Mouse (Mus musculus): ENCODE measurements around the gene Acmsd. TPM values are rescaled to one million over a fixed set of nuclear protein-coding genes. Genes with fewer than 3 reads are reported as not detected.

The Acmsd gene
- polyA plus RNA-seq, 1 experiment from 2014 or later: 9.2 TPM

DNA sequence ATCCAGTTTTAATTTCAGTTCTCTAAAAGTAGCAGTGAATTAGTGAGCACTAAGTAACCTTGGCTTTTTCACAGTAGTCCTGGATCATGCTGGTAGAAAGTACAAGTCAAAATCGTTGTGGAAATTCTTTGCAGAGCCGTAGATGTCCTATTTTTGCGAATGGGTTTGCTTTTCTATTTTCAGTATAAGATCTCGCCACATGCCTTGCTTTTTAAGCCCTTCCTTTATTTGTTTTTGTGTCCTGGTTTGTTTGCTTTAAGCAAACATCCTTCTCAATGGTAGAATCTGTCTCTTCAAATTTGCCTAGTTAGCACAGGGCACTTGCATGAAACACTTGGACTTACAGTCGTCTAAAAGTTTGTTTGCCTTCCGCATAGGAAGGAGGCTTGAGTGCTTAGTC, 47.0 kb downstream of the Acmsd start:
- H3K9ac ChIP-seq: peak overlapping the region; percentile 70
- peak overlapping the region; percentile 89 for H3K4me3 ChIP-seq (replicated peaks)
- H3K27ac ChIP-seq: peak overlapping the region; percentile 4
- ATAC-seq (ENCODE audit: low read depth): no peak
- H3K4me2 ChIP-seq: peak overlapping the region; percentile 64
- 49% methylated on average over 6 of the region's 6 CpGs for WGBS (ENCODE audit: insufficient replicate concordance)
- peaks cover 59% of the 10 kb centered on the region for H3K4me1 ChIP-seq (replicated peaks)
- no peak for DNase-seq
- H3K27me3 ChIP-seq: no peaks in the 10 kb centered on the region
- peaks cover 25% of the 10 kb centered on the region for H3K36me3 ChIP-seq
- no peaks in the 10 kb centered on the region for H3K9me3 ChIP-seq (replicated peaks)

- Histone ChIP-seq H3K9me3 (replicated peaks) (no peaks in the 10 kb centered on the region), H3K27ac (peak overlapping the region; percentile 11; the same call in 1 of the 2 replicates), H3K36me3 (peaks cover 26% of the 10 kb centered on the region), H3K4me1 (replicated peaks) (peaks cover 71% of the 10 kb centered on the region), H3K9ac (no peak overlapping the region), H3K4me2 (0 out of 2 replicates have a peak overlapping the region, but pooled peaks have one; percentile 5), H3K4me3 (replicated peaks) (no peak overlapping the region), H3K27me3 (no peaks in the 10 kb centered on the region)
- WGBS (ENCODE audit: insufficient replicate concordance): 80% methylated on average over 3 of the region's 3 CpGs
- ATAC-seq (ENCODE audit: low read depth) (no peak), DNase-seq (no peak)
Measured at GRCm38 (mm10) chr1:127778611-127779010, 49.4 kb downstream of the Acmsd start.

DNA sequence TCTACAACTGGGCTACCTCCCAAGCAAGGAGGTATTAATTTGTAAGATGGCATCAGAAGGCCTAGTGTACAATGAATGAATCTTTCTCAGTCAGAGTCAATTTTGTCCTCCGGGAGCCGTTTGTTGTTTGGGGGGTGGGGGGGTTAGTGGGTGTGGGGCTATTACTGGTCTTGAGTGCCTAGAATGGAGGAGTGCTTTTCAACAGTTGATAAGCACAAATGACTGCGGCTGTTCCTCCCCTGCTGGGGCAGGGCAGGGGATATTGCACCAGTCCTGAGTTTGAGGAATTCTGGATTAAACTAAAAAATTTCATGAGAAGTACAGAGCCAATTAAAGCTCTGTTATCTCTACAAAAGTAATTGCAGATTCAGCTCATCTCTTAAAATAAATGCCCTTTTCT, 50.9 kb downstream of the Acmsd start:
- Histone ChIP-seq H3K27me3 (no peaks in the 10 kb centered on the region), H3K27ac (peak overlapping the region; percentile 32; the same call in 1 of the 2 replicates), H3K9ac (no peak overlapping the region), H3K36me3 (peaks cover 30% of the 10 kb centered on the region), H3K4me2 (peak overlapping the region; percentile 28), H3K4me1 (replicated peaks) (peaks cover 81% of the 10 kb centered on the region), H3K9me3 (replicated peaks) (no peaks in the 10 kb centered on the region), H3K4me3 (replicated peaks) (no peak overlapping the region)
- ATAC-seq (ENCODE audit: low read depth) (peak; percentile 67), DNase-seq (no peak)
- WGBS (ENCODE audit: insufficient replicate concordance): 2% methylated on average over 3 of the region's 3 CpGs

DNA sequence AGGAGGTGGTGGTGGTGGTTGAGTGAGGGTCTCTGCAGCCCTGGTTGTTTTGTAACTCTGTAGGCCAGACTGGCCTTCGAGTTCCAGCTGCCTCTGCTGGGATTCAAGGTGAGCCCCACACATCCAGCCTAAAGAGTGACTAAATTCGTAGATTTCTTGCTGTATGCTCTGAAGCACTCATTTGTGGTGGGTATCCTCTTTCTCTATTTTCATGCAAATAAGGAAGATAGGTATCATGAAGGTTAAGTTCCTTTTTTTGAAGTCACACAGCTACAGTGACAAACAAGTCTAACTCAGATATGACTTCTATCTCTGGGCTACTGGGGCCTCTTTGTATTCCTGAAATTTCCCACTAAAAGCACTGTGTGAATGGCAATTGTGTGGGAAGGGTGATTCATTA, 51.6 kb downstream of the Acmsd start:
- DNase-seq: no peak
- Histone ChIP-seq H3K9ac (no peak overlapping the region), H3K4me3 (replicated peaks) (no peak overlapping the region), H3K4me1 (replicated peaks) (peaks cover 88% of the 10 kb centered on the region), H3K36me3 (peaks cover 30% of the 10 kb centered on the region), H3K4me2 (peak overlapping the region; percentile 17; the same call in 1 of the 2 replicates), H3K27me3 (no peaks in the 10 kb centered on the region), H3K9me3 (replicated peaks) (no peaks in the 10 kb centered on the region), H3K27ac (no peak overlapping the region)
- ATAC-seq (ENCODE audit: low read depth): no peak
- 43% methylated on average over 2 of the region's 2 CpGs for WGBS (ENCODE audit: insufficient replicate concordance)

DNA sequence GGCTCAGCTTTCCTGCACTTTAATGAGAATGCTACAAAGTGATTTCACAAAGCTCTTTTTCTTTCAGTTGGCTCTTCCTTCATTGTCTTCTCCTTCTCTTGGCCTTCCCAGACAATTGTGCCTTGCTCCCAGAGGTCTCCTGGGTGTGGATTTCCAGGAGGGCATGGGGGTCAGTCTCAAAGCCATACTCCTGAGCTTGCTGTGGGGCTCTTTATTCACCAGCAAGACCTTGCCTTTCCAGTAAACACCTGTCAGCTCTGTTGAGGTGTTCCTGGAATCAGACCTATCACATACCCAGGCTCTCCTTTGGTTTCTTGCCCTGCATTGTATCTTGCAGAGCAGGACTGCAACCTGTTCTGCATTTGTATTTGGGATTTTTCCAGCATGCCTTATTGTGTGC, 54.6 kb downstream of the Acmsd start:
- H3K27ac ChIP-seq: no peak overlapping the region
- DNase-seq (no peak), ATAC-seq (ENCODE audit: low read depth) (no peak)
- no peak overlapping the region for H3K4me2 ChIP-seq
- H3K4me3 ChIP-seq (replicated peaks): no peak overlapping the region
- peaks cover 23% of the 10 kb centered on the region for H3K36me3 ChIP-seq
- H3K4me1 ChIP-seq (replicated peaks): peaks cover 69% of the 10 kb centered on the region
- no peaks in the 10 kb centered on the region for H3K9me3 ChIP-seq (replicated peaks)
- no peak overlapping the region for H3K9ac ChIP-seq
- H3K27me3 ChIP-seq: no peaks in the 10 kb centered on the region

DNA sequence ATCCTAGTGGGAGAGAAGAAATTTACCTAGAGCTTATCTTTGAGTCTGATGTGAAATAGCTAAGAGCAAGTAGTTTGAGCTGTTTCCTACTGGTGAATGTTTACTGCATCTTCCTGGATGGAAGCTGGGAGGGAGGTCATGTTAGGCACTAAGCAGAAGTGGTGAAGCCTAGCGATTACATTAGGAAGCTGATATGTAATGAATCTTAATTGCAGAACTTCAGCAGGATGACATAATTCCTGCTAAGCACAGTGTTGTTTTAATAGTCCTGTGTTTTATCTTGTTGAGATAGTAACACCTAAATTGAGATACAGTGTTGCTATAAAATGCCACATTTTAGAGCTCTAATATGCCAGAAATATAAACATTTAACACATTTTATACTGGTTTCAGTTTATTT, 56.7 kb downstream of the Acmsd start:
- 34% methylated on average over 1 of the region's 1 CpGs for WGBS (ENCODE audit: insufficient replicate concordance)
- H3K27me3 ChIP-seq: no peaks in the 10 kb centered on the region
- H3K9me3 ChIP-seq (replicated peaks): no peaks in the 10 kb centered on the region
- ATAC-seq (ENCODE audit: low read depth) (no peak), DNase-seq (no peak)
- H3K9ac ChIP-seq: no peak overlapping the region
- no peak overlapping the region for H3K4me2 ChIP-seq
- peaks cover 58% of the 10 kb centered on the region for H3K4me1 ChIP-seq (replicated peaks)
- no peak overlapping the region for H3K27ac ChIP-seq
- H3K36me3 ChIP-seq: peaks cover 14% of the 10 kb centered on the region
- H3K4me3 ChIP-seq (replicated peaks): no peak overlapping the region

GRCm38 (mm10) chr1:127788943-127789342, 59.7 kb downstream of the Acmsd start:
- DNase-seq: no peak
- no peak overlapping the region for H3K9ac ChIP-seq
- H3K9me3 ChIP-seq (replicated peaks): no peaks in the 10 kb centered on the region
- no peak overlapping the region for H3K4me3 ChIP-seq (replicated peaks)
- 77% methylated on average over 6 of the region's 6 CpGs for WGBS (ENCODE audit: insufficient replicate concordance)
- peaks cover 30% of the 10 kb centered on the region for H3K4me1 ChIP-seq (replicated peaks)
- H3K4me2 ChIP-seq: no peak overlapping the region
- H3K27ac ChIP-seq: no peak overlapping the region
- H3K27me3 ChIP-seq: no peaks in the 10 kb centered on the region
- ATAC-seq (ENCODE audit: low read depth): no peak
- peaks cover 19% of the 10 kb centered on the region for H3K36me3 ChIP-seq

- Histone ChIP-seq H3K9me3 (replicated peaks) (no peaks in the 10 kb centered on the region), H3K27ac (no peak overlapping the region), H3K9ac (no peak overlapping the region), H3K4me2 (no peak overlapping the region), H3K27me3 (no peaks in the 10 kb centered on the region), H3K4me3 (replicated peaks) (no peak overlapping the region), H3K36me3 (peaks cover 35% of the 10 kb centered on the region), H3K4me1 (replicated peaks) (peaks cover 7% of the 10 kb centered on the region)
- ATAC-seq (ENCODE audit: low read depth) (no peak), DNase-seq (no peak)
- WGBS (ENCODE audit: insufficient replicate concordance): 88% methylated on average over 1 of the region's 1 CpGs
Measured at GRCm38 (mm10) chr1:127793459-127793858, 64.2 kb downstream of the Acmsd start.

GRCm38 (mm10) chr1:127795087-127795769, 66.0 kb downstream of the Acmsd start:
- H3K36me3 ChIP-seq: peaks cover 49% of the 10 kb centered on the region
- ATAC-seq (ENCODE audit: low read depth): no peak
- WGBS (ENCODE audit: insufficient replicate concordance): 87% methylated on average over 6 of the region's 6 CpGs

DNA sequence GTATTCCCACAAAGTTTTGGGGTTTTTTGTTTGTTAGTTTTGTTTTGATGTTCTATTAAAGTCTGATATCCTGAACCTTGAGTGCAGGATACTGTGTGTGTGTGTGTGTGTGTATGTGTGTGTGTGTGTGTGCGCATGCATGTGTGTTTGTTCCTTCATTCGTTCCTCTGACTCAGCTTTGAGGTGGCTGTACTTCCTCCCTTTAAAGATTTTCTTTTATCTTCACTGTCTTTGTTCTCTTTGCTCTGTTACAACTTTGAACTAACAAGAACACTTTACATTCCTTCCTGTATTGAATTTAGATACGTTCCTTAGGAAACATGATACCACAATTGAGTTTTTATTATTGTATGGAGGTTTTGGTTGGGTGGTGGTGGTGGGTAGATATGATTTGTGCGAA, 67.1 kb downstream of the Acmsd start:
- Histone ChIP-seq H3K27me3 (no peaks in the 10 kb centered on the region), H3K4me1 (replicated peaks) (no peaks in the 10 kb centered on the region), H3K9me3 (replicated peaks) (no peaks in the 10 kb centered on the region), H3K4me2 (no peak overlapping the region), H3K4me3 (replicated peaks) (no peak overlapping the region), H3K27ac (no peak overlapping the region), H3K9ac (no peak overlapping the region), H3K36me3 (peaks cover 54% of the 10 kb centered on the region)
- 70% methylated on average over 4 of the region's 4 CpGs for WGBS (ENCODE audit: insufficient replicate concordance)
- ATAC-seq (ENCODE audit: low read depth) (no peak), DNase-seq (no peak)

More at GRCm38 (mm10) chr1:127795087-127795769, 66.0 kb downstream of the Acmsd start:
- no peaks in the 10 kb centered on the region for H3K4me1 ChIP-seq (replicated peaks)
- DNase-seq: no peak
- H3K4me3 ChIP-seq (replicated peaks): no peak overlapping the region
- no peaks in the 10 kb centered on the region for H3K9me3 ChIP-seq (replicated peaks)
- H3K9ac ChIP-seq: no peak overlapping the region
- H3K4me2 ChIP-seq: no peak overlapping the region
- no peaks in the 10 kb centered on the region for H3K27me3 ChIP-seq
- no peak overlapping the region for H3K27ac ChIP-seq

- Histone ChIP-seq H3K4me1 (replicated peaks) (no peaks in the 10 kb centered on the region), H3K36me3 (peaks cover 54% of the 10 kb centered on the region), H3K9me3 (replicated peaks) (no peaks in the 10 kb centered on the region), H3K4me3 (replicated peaks) (no peak overlapping the region), H3K27me3 (no peaks in the 10 kb centered on the region), H3K27ac (no peak overlapping the region), H3K9ac (no peak overlapping the region), H3K4me2 (no peak overlapping the region)
- DNase-seq (no peak), ATAC-seq (ENCODE audit: low read depth) (no peak)
- WGBS (ENCODE audit: insufficient replicate concordance): 56% methylated on average over 1 of the region's 1 CpGs
Measured at GRCm38 (mm10) chr1:127796752-127797151, 67.5 kb downstream of the Acmsd start.

- ATAC-seq (ENCODE audit: low read depth): no peak
- 92% methylated on average over 8 of the region's 8 CpGs for WGBS (ENCODE audit: insufficient replicate concordance)
- Histone ChIP-seq H3K36me3 (peaks cover 69% of the 10 kb centered on the region), H3K27me3 (no peaks in the 10 kb centered on the region), H3K4me1 (replicated peaks) (no peaks in the 10 kb centered on the region), H3K9me3 (replicated peaks) (no peaks in the 10 kb centered on the region), H3K9ac (no peak overlapping the region), H3K4me2 (no peak overlapping the region), H3K27ac (no peak overlapping the region), H3K4me3 (replicated peaks) (no peak overlapping the region)
- DNase-seq: no peak
Measured at GRCm38 (mm10) chr1:127802916-127803315, 73.7 kb downstream of the Acmsd start.
